Mouse (Mus musculus) adrenal gland, adult 8-10 months (tissue): Measurements from ENCODE around the gene Tcf20. TPM values are rescaled to one million over a fixed set of nuclear protein-coding genes. Genes with fewer than 3 reads are reported as not detected.
"Not testable (repeated sequence)": the region's sequence is repeated elsewhere in the genome, so short reads cannot be mapped to it uniquely, and the experiment has no call there.

Experiments used
- DNase-seq: peaks from one replicate; pipeline ENCODE4 v3.0.0; 2022
- total RNA-seq, 4 experiments: library from RNA; stranded (reverse); gene quantifications; 2 replicates each; pipeline ENCODE4 v1.2.4; 2022

The Tcf20 gene
- total RNA-seq, 4 experiments from 2014 or later: 102 to 109 (median 106) TPM

- no peak for DNase-seq
Observed at GRCm38 (mm10) chr15:82898740-82899675, 88.7 kb downstream of the Tcf20 start.

GRCm38 (mm10) chr15:82898141-82898739 lies 89.4 kb downstream of the Tcf20 start:
- no peak for DNase-seq

- no peak for DNase-seq
Observed at GRCm38 (mm10) chr15:82896336-82896735, 91.3 kb downstream of the Tcf20 start.

GRCm38 (mm10) chr15:82890470-82890869 lies 97.2 kb downstream of the Tcf20 start:
- DNase-seq: no peak

GRCm38 (mm10) chr15:82889426-82889825 lies 98.2 kb downstream of the Tcf20 start:
- DNase-seq: no peak

- DNase-seq: no peak
Observed at GRCm38 (mm10) chr15:82888466-82888865, 99.2 kb downstream of the Tcf20 start.

GRCm38 (mm10) chr15:82877309-82877708 lies 110.4 kb downstream of the Tcf20 start:
- no peak for DNase-seq

GRCm38 (mm10) chr15:82876863-82877262 lies 110.8 kb downstream of the Tcf20 start:
- DNase-seq: no peak

- DNase-seq: no peak
Observed at GRCm38 (mm10) chr15:82872037-82872436, 115.6 kb downstream of the Tcf20 start.

- not testable (repeated sequence) for DNase-seq
Observed at GRCm38 (mm10) chr15:82866286-82866685, 121.4 kb downstream of the Tcf20 start.

GRCm38 (mm10) chr15:82863674-82864073 lies 124.0 kb downstream of the Tcf20 start:
- DNase-seq: no peak

- DNase-seq: peak; percentile 18
Observed at GRCm38 (mm10) chr15:82856652-82857378, 130.9 kb downstream of the Tcf20 start.

GRCm38 (mm10) chr15:82856065-82856464 lies 131.6 kb downstream of the Tcf20 start:
- DNase-seq: no peak

GRCm38 (mm10) chr15:82839146-82839545 lies 148.5 kb downstream of the Tcf20 start:
- no peak for DNase-seq

- DNase-seq: no peak
Observed at GRCm38 (mm10) chr15:82829917-82830316, 157.8 kb downstream of the Tcf20 start.

GRCm38 (mm10) chr15:82825866-82826265 lies 161.8 kb downstream of the Tcf20 start:
- DNase-seq: no peak

GRCm38 (mm10) chr15:82822347-82822746 lies 165.3 kb downstream of the Tcf20 start:
- DNase-seq: no peak

- DNase-seq: no peak
Observed at GRCm38 (mm10) chr15:82821657-82822056, 166.0 kb downstream of the Tcf20 start.

- DNase-seq: no peak
Observed at GRCm38 (mm10) chr15:82815296-82815695, 172.4 kb downstream of the Tcf20 start.

- DNase-seq: peak; percentile 21
Observed at GRCm38 (mm10) chr15:82814806-82815205, 172.9 kb downstream of the Tcf20 start.

- no peak for DNase-seq
Observed at GRCm38 (mm10) chr15:82814321-82814720, 173.4 kb downstream of the Tcf20 start.

GRCm38 (mm10) chr15:82810556-82810955 lies 177.1 kb downstream of the Tcf20 start:
- DNase-seq: no peak

GRCm38 (mm10) chr15:82809511-82809910 lies 178.2 kb downstream of the Tcf20 start:
- no peak for DNase-seq
